24 mouse cellular contexts compared by ENCODE assay signal in the genomic region with DNA sequence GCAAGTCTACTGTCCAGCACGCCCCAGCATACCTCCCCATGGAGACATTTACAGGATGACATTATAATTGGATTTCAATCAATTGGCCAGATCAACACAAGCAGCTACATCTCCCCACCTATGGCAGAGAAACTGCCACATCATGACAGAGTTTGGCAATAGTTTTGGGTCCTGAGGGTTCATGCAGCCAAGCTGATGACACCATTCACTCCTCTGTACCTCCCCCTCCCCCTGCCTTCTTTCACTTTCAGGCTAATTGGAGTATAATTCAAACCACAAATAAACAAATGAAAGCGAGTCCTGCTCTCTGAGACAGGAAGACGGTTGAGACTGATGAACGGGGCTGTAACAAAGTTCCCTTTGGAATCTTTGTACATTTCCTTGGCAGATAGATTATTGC.
"Had no signal": no experiment of that assay in that cellular context is flagged by ENCODE, and none has a peak within 500 bp of the region (broad histone marks: within the 10 kb centered on the region; RNA-seq: fewer than 3 reads in every experiment).

No protein-coding gene starts in this region.

- ATAC-seq: hindbrain, postnatal 0 days; intestine, embryonic 16.5 days had no signal

- H3K9me3 ChIP-seq: heart, embryonic 13.5 days; heart, embryonic 15.5 days; hindbrain, embryonic 13.5 days; hindbrain, embryonic 15.5 days; limb, embryonic 13.5 days; limb, embryonic 15.5 days had no signal

- DNase-seq: gastrocnemius, postnatal 10 days; gastrocnemius, postnatal 25 days; heart, adult 11 months; heart, adult 2 months; heart, postnatal 14 days; heart, postnatal 36 days; kidney, adult 11 months; kidney, adult 8-10 months; kidney, postnatal 10 days; kidney, postnatal 25 days; kidney, postnatal 4 days; layer of hippocampus, adult 9-11 months; layer of hippocampus, postnatal 36 days; left cerebral cortex, postnatal 4 days had no signal

- H3K27me3 ChIP-seq: heart, embryonic 13.5 days; heart, embryonic 15.5 days; hindbrain, embryonic 15.5 days; limb, embryonic 13.5 days; limb, embryonic 15.5 days had no signal

- H3K27ac ChIP-seq: heart, adult 2 months; heart, embryonic 13.5 days; heart, embryonic 15.5 days; hindbrain, embryonic 13.5 days; hindbrain, embryonic 15.5 days; hindbrain, postnatal 0 days; limb, embryonic 13.5 days; limb, embryonic 15.5 days had no signal

- H3K9ac ChIP-seq: heart, embryonic 13.5 days; heart, embryonic 15.5 days; hindbrain, embryonic 13.5 days; hindbrain, embryonic 15.5 days; limb, embryonic 13.5 days; limb, embryonic 15.5 days had no signal

- H3K4me2 ChIP-seq: heart, embryonic 11.5 days; heart, embryonic 13.5 days; heart, embryonic 15.5 days; hindbrain, embryonic 13.5 days; hindbrain, embryonic 15.5 days; limb, embryonic 13.5 days; limb, embryonic 15.5 days; liver, embryonic 11.5 days had no signal

- H3K4me1 ChIP-seq: heart, embryonic 13.5 days; heart, embryonic 15.5 days; limb, embryonic 13.5 days; limb, embryonic 15.5 days had no signal

- H3K36me3 ChIP-seq: heart, embryonic 13.5 days; heart, embryonic 15.5 days; hindbrain, embryonic 13.5 days; hindbrain, embryonic 15.5 days; limb, embryonic 13.5 days; limb, embryonic 15.5 days had no signal

- H3K4me3 ChIP-seq: heart, adult 2 months; heart, embryonic 13.5 days; heart, embryonic 15.5 days; hindbrain, embryonic 13.5 days; hindbrain, embryonic 15.5 days; limb, embryonic 13.5 days; limb, embryonic 15.5 days had no signal
